Mouse (Mus musculus) mouse embryonic stem cell (cell line): ENCODE results near the gene Irx3.

Experiments used
- in situ Hi-C, 2 experiments: fragments of 300-500 bp; cut with MboI; formaldehyde crosslinking; loops; 1 replicate in 1 of 2; 3 replicates in 1 of 2; pipeline ENCODE4 v1.14.3; 2019 to 2020; ENCODE audit warnings: low sequenced_read_pairs in 2 of 2, low pct_unique_long_range_greater_than_20kb in 1 of 2, mixed read lengths in 1 of 2; ENCODE audit not compliant: unreplicated experiment in 1 of 2

Gene Irx3

GRCm38 (mm10) chr8:91801839-91802238 lies at the start of gene Irx3:
TSS of gene Irx3 (minus strand) at chr8:91802067.
- in situ Hi-C loops: loop anchor here (5.0 to 10.0 kb wide), 2 partner anchors 213 to 555 kb away; partner anchors contain the start of gene Irx5 (in 1 of the 2)

DNA sequence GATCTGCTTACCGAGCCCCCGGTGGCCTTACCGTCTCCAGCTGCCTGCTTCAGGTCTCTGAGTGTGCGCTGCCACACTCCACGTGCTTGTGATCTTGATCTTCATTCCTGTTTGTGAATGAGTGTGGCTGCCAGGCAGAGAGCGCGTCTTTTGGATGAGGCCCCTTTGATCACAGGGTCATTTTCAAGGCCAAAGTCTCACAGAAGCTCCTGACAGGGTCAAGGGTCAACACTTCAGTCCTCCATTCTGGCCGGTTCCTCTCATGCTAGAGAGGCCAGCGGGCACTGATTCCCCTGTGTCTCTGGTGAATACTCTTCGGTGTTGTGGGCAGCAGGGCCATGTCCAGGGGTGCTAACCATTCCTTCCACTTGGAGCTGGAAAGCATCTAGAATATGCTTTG lies 49.5 kb upstream of the Irx3 start:
- in situ Hi-C loops: no loop called here

- in situ Hi-C loops: no loop called here
These were observed 48.1 kb upstream of the Irx3 start for GRCm38 (mm10) chr8:91849984-91850383.

- in situ Hi-C loops: no loop called here
These were observed 47.7 kb upstream of the Irx3 start for GRCm38 (mm10) chr8:91849529-91849928.

- in situ Hi-C loops: no loop called here
These were observed 43.8 kb upstream of the Irx3 start for GRCm38 (mm10) chr8:91845641-91846040.

DNA sequence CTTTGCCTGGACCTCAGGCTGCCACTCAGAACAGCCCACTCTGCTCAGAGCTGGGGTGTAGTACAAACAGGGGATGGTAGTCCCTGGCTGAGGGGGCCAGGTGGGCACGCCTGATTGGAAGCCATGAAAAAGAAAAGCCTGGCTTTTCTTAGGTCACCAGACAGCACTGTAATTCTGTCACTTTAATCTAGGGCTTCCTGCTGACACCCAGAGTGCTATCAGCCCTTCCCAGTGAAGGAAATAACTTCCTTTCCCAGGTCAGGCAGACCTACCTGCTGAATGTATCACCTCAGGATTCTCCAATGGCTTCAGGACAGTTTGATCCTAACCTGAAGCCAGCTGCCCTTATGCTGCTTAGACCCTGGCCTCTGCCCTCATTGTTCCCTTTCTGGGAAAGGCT lies 35.3 kb upstream of the Irx3 start:
- in situ Hi-C loops: no loop called here

DNA sequence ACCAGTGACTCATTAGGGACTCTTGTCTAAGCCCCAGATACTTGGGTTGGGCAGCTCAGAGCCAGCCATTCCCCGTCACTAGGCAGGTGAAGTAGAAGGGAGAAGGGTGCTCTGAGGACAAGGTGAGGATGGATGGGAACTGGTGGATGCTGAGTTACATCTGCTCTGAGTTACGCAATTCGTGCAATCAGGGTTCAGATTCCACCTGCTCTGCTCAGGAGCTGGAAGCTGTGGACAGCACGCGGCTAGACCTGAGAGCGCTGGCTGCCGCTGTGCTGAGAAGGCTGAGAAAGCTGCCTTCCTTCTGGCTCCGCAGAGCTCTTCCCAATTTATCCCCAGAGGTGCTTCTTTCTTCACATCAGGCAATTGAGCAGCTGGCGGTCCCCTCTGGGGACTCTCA lies 34.8 kb upstream of the Irx3 start:
- in situ Hi-C loops: no loop called here

GRCm38 (mm10) chr8:91827661-91828060 lies 25.8 kb upstream of the Irx3 start:
- in situ Hi-C loops: no loop called here

DNA sequence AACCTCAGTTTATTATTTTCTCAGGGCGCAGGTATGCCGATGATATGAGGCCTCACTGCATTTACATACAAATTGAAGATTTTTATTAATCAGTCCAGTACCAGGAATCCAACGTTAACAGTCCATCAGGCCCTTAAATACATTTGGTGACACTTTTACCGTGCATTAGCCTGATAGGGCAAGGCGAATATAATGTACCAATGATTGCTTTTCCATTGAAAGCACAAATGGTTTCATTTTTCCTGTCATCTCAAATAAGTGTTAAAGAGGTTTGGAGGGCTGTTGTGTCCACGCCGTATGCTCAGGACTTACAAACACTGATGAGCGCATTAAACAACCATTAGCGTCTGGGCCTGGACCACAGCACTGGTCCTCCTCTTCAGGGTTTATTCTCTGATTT lies 25.3 kb upstream of the Irx3 start:
- in situ Hi-C loops: no loop called here

DNA sequence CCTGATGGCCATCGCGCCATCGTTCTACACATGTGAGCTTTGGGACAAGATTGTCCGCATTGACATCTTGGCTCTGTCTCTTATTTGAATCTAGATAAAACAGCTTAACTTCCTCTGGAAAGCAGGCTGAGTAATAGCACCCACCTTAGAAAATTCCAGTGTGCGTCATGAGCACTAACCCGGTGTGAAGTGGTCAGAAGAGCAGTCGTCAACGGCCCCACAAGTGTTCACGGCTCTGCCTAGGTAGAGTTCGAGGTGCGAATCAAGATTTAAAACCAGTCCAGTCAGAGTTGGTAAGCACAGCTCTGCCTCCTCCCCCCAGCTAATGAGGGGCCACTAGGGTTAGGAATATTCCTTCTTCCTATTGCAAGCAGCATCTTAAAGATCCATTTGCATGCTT lies 21.5 kb upstream of the Irx3 start:
- in situ Hi-C loops: no loop called here

DNA sequence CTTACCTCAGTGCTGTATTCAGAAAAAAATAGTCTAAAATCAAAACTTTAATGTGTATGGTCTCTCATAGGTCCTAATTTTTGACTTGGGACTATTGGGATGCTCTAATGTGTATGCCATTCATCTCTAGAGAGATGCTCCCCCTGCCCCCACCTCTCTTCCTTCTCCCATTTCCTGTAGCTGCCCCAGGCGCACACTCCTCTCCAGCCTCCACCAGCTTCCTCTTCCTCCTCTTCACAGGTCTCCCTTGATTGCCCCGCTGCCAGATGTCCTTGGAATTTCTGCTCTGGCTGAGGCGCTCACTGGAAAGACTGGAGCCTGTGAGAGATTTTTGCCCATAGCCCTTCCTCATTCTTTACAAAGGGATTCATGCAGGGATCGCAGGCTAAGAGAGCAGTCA lies 20.9 kb upstream of the Irx3 start:
- in situ Hi-C loops: no loop called here

DNA sequence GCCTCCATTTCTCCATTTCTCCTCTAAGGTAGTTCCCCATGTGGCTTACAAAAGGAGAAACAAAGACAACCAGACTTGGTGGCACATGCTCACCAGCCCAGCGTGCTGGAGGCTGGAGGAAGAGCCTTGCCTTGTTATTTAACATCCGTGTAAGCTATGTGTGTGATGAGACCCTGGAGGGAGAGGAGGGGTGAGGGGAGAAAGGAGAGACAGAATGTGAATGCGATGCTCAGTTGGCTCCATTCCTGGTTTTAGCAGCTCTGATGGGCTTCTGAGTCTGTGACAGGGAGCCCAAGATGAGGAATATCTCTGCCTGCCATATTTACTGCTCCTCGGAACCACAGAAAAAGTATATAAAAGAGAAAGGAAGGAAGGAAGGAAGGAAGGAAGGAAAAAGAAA lies 20.1 kb upstream of the Irx3 start:
- in situ Hi-C loops: no loop called here

- in situ Hi-C loops: no loop called here
These were observed 17.9 kb upstream of the Irx3 start for GRCm38 (mm10) chr8:91819778-91820177.

DNA sequence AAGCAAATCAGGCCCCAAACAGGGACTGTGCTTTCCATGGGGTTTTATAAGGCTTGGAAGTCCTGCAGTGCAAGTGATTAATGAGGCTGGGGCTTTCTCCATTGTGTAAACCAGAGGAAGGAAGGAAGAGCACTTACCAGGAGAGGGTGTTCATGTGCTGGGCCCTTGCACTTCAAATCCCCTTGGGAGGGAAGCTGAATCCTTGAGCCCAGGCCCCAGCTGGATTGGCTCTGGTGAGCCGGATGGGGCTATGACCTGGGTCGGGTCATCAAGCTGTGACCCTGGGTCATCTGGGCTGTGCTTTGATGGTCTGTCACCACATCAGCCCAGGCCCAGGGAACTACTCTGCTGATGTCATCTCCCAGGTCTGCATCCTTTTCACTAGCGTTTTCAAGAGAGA lies 16.9 kb upstream of the Irx3 start:
- in situ Hi-C loops: no loop called here

GRCm38 (mm10) chr8:91814106-91814505 lies 12.2 kb upstream of the Irx3 start:
- in situ Hi-C loops: no loop called here

DNA sequence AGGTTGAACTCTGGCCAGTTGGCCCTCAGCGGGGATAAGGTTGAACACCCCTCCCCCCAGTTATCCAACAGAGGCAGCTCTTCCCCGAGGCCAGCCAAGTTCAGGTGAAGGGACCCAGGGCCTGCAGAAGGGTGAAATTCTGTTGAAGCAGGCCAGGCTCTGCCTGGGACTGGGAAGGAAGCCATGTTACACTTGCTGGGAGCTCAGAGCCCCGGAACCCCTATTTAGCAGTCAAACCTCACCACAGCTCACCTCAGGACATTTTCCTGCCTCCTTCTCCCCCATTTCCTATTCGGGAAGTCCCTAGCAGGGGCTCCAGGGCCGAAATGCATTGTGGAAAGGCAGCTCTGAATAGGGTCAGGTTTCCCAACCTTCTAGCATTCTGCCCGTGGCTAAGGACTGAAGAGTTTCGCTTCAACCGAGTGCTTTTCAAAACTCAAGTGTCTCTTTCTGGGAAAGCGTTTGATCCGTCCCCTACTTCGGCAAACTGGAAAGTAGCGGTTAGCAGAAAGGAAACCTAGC lies 4.9 kb upstream of the Irx3 start:
- in situ Hi-C loops: loop anchor here (10.0 kb wide), 1 partner anchor 208 kb away; no protein-coding TSS in a partner anchor

- in situ Hi-C loops: loop anchor here (10.0 kb wide), 1 partner anchor 209 kb away; no protein-coding TSS in a partner anchor
These were observed 4.3 kb upstream of the Irx3 start for GRCm38 (mm10) chr8:91806084-91806719.

DNA sequence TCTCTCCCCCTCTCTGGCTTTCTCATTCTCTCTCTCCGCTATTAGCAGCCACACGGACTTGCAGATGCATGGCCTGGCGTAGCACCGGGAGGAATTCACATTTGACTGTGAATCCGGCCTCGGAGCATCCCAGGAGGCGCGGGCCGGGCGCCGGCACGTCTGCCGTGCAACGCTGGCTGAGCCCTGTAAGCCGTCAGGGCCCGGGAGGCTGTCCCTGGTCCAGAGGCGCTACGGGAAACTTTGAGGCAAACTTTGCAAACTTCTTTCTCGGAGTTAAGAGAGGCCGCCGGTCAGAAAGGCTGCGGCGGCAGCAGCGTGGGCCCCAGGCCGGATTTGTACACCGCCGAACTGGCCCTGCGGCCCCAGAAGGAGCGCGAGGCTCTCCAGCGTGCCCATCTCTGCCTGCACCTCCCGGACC lies 3.4 kb upstream of the Irx3 start:
- in situ Hi-C loops: loop anchor here (10.0 kb wide), 1 partner anchor 210 kb away; no protein-coding TSS in a partner anchor

DNA sequence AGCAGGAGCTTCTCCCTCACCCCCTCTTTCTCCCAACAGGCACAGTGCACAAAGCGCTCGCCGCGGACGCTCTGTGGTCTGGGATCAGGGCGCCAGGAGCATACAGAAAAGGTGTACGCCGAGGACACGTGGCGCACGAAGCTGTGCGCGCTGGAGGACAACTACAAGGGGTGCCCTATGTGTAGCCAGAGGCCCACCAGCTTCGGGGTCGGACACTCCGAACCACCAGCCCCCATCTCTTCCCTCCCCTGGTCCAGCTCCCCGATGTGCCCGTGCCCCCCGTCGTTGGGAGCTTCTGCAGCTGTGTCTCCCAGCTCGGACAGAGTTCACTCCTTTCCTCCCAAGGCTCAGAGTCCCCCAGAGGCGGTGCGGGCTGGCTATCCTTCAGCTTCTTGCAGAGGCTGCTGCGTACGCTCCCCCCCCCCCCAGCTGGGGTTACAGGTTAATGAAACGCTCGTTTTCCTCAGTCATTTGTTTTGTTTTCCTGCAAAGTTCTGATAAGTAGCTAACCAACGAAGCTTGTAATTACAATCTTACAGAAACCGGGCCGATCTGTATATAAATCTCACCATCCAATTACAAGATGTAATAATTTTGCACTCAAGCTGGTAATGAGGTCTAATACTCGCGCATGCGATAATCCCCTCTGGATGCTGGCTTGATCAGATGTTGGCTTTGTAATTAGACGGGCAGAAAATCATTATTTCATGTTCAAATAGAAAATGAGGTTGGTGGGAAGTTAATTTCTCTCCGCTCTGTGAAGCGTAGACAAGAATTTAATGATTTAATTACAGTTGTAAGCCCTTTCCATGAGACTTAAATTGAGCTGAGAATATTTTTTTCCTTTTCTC lies 2.8 kb upstream of the Irx3 start:
- in situ Hi-C loops: loop anchor here (5.0 to 10.0 kb wide), 2 partner anchors 210 to 553 kb away; partner anchors contain the start of gene Irx5 (in 1 of the 2)
